Mouse (Mus musculus) neural tube, embryonic 13.5 days (tissue): ENCODE measurements at regions not wholly inside any gene's neighbourhood (a gene's known extent, or its start where the extent isn't known, plus 50 kb on each side); places are given as distances from the start of the nearest gene placed in this dataset.

Experiments
- ATAC-seq: fragments of 200-750 bp; cut with Nextera tagmentation; 2 replicates; pipeline ENCODE4 v1.8.0; 2017; ENCODE audit warnings: low read depth, mild to moderate bottlenecking, moderate TSS enrichment, moderate library complexity
- H3K27ac ChIP-seq: fragments of 300-500 bp; sonication (generic); replicated peaks from 2 replicates; pipeline ENCODE4 v1.5.1; 2015; ENCODE audit warnings: moderate library complexity, mild to moderate bottlenecking, inconsistent platforms
- H3K27me3 ChIP-seq: fragments of 300-500 bp; sonication (generic); 2 replicates; pipeline ENCODE4 v1.6.1; 2015; ENCODE audit warnings: mild to moderate bottlenecking, inconsistent platforms
- H3K36me3 ChIP-seq: fragments of 300-500 bp; sonication (generic); 2 replicates; pipeline ENCODE4 v1.6.1; 2015; ENCODE audit warnings: mild to moderate bottlenecking, inconsistent platforms
- H3K4me1 ChIP-seq: fragments of 300-500 bp; sonication (generic); replicated peaks from 2 replicates; pipeline ENCODE4 v1.6.1; 2015; ENCODE audit warnings: inconsistent platforms
- H3K4me2 ChIP-seq: fragments of 300-500 bp; sonication (generic); 2 replicates; pipeline ENCODE4 v1.6.1; 2015; ENCODE audit warnings: inconsistent platforms, mild to moderate bottlenecking, moderate library complexity
- H3K4me3 ChIP-seq: fragments of 300-500 bp; sonication (generic); 2 replicates; pipeline ENCODE4 v1.5.1; 2015; ENCODE audit warnings: mild to moderate bottlenecking, inconsistent platforms
- H3K9ac ChIP-seq: fragments of 300-500 bp; sonication (generic); 2 replicates; pipeline ENCODE4 v1.6.1; 2015; ENCODE audit warnings: moderate library complexity, mild to moderate bottlenecking, inconsistent platforms
- H3K9me3 ChIP-seq: fragments of 300-500 bp; sonication (generic); 2 replicates; pipeline ENCODE4 v1.6.1; 2016; ENCODE audit warnings: inconsistent platforms
- WGBS: fragments of 180-500 bp; shearing (Covaris S2); methylation state at CpG from one replicate; pipeline ENCODE4 v1.1.7; 2015; 5-methylcytosine and 5-hydroxymethylcytosine counted together

DNA sequence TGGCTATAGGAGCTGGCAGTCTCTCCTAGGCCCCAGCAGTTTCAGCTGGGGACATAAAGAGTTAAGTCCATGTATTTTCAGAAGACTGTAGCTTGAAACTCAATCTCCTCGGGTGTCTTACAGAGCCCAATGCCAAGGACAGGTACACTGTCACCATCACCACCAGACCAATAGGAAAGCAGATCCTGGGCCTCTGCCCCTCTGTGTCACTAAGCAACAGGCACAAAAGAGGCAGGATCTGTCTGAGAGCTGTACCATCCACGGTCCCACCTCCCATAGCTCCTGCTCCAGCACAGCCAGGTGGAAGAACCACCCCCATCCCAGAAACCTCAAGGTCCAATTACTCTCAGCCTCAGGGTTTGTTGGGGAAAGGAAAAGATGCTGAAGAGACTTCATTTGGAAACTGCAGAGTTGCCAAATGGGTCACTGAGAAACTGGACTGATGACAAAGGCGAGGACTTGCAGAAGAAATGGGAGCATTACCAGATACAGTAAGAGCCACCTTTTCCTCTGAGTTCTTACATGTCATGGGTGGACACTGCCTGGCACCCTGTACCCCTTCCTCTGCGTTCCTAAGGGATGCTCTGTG, 115.7 kb downstream of the Rassf10 start:
- H3K9ac ChIP-seq = no peak overlapping the region
- WGBS = 70% methylated on average over 4 of the region's 4 CpGs
- no peak overlapping the region for H3K4me2 ChIP-seq
- no peak overlapping the region for H3K27ac ChIP-seq
- no peak for ATAC-seq
- no peak overlapping the region for H3K4me3 ChIP-seq
- no peaks in the 10 kb centered on the region; the same call in 1 of the 2 replicates for H3K27me3 ChIP-seq
- peaks cover 10% of the 10 kb centered on the region for H3K4me1 ChIP-seq
- no peaks in the 10 kb centered on the region for H3K36me3 ChIP-seq
- H3K9me3 ChIP-seq = no peaks in the 10 kb centered on the region

DNA sequence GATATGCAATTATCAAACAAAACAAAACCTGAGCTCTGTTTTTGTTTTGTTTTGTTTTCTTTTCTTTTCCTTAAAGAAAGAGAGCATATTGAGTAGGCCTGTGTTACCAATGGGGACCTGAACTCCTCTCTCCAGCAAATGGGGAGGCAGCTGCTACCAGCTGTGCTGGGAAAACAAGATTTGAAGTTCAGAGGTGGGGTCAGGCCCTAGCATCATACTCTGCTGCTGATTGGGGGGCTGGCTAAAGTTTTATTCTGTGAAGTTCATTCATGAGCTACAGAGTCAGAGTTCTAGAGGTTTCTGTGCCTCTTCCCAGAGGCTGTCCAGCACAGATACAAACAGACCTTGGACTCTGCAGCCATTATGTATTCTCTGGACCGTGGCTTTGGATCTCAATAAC, 117.7 kb downstream of the Rassf10 start:
- Histone ChIP-seq H3K36me3 (no peaks in the 10 kb centered on the region), H3K4me1 (peaks cover 12% of the 10 kb centered on the region), H3K27ac (no peak overlapping the region), H3K4me2 (no peak overlapping the region), H3K9me3 (no peaks in the 10 kb centered on the region), H3K27me3 (no peaks in the 10 kb centered on the region; the same call in 1 of the 2 replicates), H3K4me3 (no peak overlapping the region), H3K9ac (no peak overlapping the region)
- ATAC-seq = no peak
- 76% methylated on average over 1 of the region's 1 CpGs for WGBS

DNA sequence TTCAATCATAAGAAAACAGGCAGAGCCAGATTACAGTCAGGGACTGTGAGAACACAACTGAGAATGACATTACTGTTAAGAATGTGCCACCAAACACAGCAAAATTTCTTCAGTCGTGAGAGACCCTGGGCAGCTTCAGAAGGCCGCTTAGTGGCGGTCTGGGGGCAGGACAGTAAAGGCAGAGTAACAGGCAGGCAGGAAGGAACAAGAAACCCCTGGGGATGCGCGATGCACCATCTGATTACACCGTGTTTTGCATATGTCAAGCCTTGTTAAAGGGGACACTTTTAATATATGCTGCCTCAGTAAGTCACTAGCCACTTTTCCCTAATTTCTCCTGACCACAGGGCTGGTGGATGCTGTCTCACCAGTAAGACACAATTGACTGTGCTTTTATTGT, 120.0 kb downstream of the Rassf10 start:
- peak; percentile 15; the same call in 1 of the 2 replicates for ATAC-seq
- Histone ChIP-seq H3K9ac (0 out of 2 replicates have a peak overlapping the region, but pooled peaks have one; percentile 8), H3K27ac (0 out of 2 replicates have a peak overlapping the region, but pooled peaks have one; percentile 46), H3K4me1 (peaks cover 12% of the 10 kb centered on the region), H3K36me3 (no peaks in the 10 kb centered on the region), H3K4me2 (no peak overlapping the region), H3K4me3 (no peak overlapping the region), H3K9me3 (no peaks in the 10 kb centered on the region), H3K27me3 (no peaks in the 10 kb centered on the region; the same call in 1 of the 2 replicates)
- WGBS = 19% methylated on average over 6 of the region's 6 CpGs

DNA sequence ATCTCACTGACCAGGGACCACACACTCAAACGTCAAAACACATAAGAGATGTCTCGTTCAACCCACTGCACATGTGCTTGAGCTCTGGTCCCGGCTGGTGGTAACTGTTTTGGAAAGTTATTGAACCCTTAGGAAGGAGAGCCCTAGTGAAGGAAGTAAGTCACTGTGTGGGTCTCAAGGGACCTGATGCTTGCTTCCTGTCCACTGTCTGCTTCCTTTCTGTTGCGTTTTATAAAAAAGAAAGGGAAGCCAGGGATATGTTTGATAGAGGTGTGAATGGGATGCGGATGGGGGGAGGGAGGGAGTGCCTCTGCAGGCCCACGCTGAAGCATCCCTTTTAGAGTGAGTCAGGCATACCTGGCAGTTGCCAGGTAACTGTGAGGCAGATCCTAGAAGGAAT, 121.6 kb downstream of the Rassf10 start:
- 73% methylated on average over 6 of the region's 6 CpGs for WGBS
- Histone ChIP-seq H3K9ac (no peak overlapping the region), H3K4me3 (no peak overlapping the region), H3K27me3 (no peaks in the 10 kb centered on the region; the same call in 1 of the 2 replicates), H3K4me2 (no peak overlapping the region), H3K36me3 (no peaks in the 10 kb centered on the region), H3K9me3 (no peaks in the 10 kb centered on the region), H3K27ac (no peak overlapping the region), H3K4me1 (peaks cover 12% of the 10 kb centered on the region)
- ATAC-seq = no peak

DNA sequence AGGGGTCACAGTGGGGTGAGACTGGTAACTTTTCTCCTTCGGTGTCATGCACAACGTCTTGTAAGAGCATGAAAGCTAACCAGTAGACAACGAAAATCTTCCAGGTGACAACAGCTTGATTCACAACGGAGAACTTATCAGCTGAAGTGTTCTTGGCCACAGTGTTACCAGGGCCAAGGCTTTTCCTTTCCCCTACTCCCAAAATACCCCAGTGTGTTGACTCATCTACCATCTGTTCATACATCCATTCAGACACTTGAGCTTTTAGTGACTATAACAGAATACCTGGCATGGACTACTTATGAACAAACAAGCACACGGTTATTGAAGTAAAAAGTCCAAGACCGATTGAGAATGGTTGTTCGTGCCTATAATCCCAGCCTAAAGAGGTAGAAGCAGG, 122.5 kb downstream of the Rassf10 start:
- Histone ChIP-seq H3K36me3 (no peaks in the 10 kb centered on the region), H3K4me1 (peaks cover 12% of the 10 kb centered on the region), H3K27me3 (no peaks in the 10 kb centered on the region; the same call in 1 of the 2 replicates), H3K9me3 (no peaks in the 10 kb centered on the region), H3K9ac (no peak overlapping the region), H3K27ac (no peak overlapping the region), H3K4me2 (no peak overlapping the region), H3K4me3 (no peak overlapping the region)
- 92% methylated on average over 7 of the region's 7 CpGs for WGBS
- no peak for ATAC-seq

DNA sequence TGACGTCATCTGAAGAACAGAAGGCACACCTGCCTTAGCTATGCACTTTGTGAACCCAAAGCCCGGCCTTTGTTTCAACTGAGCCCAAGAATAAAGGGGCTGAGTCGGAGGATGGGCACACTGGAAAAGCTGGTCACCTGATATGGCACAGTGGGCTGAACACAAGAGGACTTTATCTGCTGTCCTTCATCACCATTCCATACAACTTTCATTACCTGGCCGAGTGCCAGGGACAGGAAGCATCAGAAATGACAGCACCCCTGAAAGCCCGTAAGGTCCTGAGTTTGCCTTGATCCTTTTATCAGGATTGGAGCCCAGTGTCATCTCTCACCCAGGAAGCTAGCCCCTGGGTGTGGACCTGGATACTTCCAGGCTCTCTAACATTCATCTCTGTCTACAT, 126.1 kb upstream of the Arntl start:
- Histone ChIP-seq H3K4me1 (no peaks in the 10 kb centered on the region), H3K9ac (no peak overlapping the region), H3K36me3 (no peaks in the 10 kb centered on the region), H3K4me3 (no peak overlapping the region), H3K4me2 (no peak overlapping the region), H3K27me3 (no peaks in the 10 kb centered on the region), H3K9me3 (no peaks in the 10 kb centered on the region), H3K27ac (no peak overlapping the region)
- 81% methylated on average over 5 of the region's 5 CpGs for WGBS
- no peak for ATAC-seq

DNA sequence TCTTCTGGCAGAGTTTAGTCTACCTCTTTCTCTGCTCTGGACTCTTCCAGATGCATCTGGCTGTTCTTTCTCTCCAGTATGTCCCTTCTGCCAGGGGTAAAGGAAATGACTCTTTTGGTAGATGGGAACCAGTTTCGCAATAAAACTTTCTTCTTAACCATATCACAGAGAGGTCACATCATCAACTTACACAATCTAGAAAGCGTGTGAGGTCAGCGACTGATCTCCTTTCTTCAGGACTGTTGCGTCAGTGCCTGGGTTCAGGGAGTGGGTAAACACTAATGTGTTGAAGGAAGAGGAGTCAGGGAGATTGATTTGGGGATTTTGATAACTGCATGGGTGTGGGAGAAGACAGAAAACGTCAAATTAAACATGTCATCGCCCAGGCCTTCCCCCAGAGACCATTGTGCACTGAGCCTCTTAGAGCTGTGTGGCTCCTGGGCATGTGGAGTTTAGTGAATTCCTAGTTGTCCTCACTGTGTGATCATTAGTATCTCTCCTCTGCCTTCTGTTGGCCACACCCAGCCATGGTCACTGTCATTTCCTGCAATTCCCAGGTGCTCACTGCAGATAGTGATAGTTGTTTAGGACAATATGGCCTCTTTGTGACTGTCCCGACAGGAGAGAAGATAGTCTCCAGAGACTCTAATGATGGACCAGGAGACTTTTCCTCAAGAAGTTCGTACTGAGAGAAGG, 122.2 kb upstream of the Arntl start:
- ATAC-seq = no peak
- WGBS = 86% methylated on average over 8 of the region's 8 CpGs
- H3K4me1 ChIP-seq = no peaks in the 10 kb centered on the region
- no peak overlapping the region for H3K9ac ChIP-seq
- H3K9me3 ChIP-seq = no peaks in the 10 kb centered on the region
- no peaks in the 10 kb centered on the region for H3K36me3 ChIP-seq
- no peak overlapping the region for H3K27ac ChIP-seq
- H3K27me3 ChIP-seq = no peaks in the 10 kb centered on the region
- H3K4me2 ChIP-seq = no peak overlapping the region
- no peak overlapping the region for H3K4me3 ChIP-seq

DNA sequence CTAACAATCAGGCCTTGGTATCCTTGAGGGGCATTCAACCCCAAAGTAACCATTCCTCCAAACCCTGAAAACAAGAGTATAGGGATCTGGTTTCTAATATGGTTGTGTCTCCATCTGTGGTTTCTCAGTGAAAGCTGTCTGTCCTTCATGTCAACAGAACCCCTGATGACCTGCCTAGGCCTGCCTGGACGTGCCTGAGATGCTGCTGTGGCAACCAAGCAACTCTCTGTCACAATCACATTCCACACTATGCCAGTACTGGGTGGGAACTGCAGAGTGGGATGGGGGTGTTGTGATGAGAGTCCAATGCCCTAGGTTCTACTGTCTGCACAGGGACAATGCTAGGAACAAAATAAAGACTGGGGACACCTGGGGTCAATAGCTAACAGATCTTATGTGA, 121.1 kb upstream of the Arntl start:
- H3K27ac ChIP-seq = no peak overlapping the region
- no peaks in the 10 kb centered on the region for H3K9me3 ChIP-seq
- no peaks in the 10 kb centered on the region for H3K36me3 ChIP-seq
- no peaks in the 10 kb centered on the region for H3K4me1 ChIP-seq
- H3K9ac ChIP-seq = no peak overlapping the region
- no peak for ATAC-seq
- WGBS = 60% methylated on average over 1 of the region's 1 CpGs
- no peak overlapping the region for H3K4me3 ChIP-seq
- no peaks in the 10 kb centered on the region for H3K27me3 ChIP-seq
- H3K4me2 ChIP-seq = no peak overlapping the region

DNA sequence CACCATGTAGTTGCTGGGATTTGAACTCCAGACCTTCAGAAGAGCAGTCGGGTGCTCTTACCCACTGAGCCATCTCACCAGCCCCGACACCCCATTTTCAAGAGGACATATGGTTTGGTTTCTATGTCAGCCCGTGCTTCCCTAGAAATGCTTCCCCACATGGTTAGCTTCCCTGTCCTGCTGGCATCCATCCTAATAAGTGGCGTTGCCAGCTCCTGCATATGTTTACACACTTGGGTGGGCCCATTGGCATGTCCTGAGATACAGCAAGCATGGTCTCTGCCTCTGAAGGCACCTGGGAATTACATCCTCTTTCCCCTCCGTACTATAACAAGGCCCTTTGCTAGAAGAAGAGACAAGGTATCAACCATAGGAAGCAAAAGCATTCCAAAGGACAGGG, 119.6 kb upstream of the Arntl start:
- no peak overlapping the region for H3K4me3 ChIP-seq
- WGBS = 83% methylated on average over 5 of the region's 5 CpGs
- no peaks in the 10 kb centered on the region for H3K4me1 ChIP-seq
- H3K27me3 ChIP-seq = no peaks in the 10 kb centered on the region
- no peak overlapping the region for H3K4me2 ChIP-seq
- H3K27ac ChIP-seq = no peak overlapping the region
- H3K9me3 ChIP-seq = no peaks in the 10 kb centered on the region
- no peak for ATAC-seq
- H3K9ac ChIP-seq = no peak overlapping the region
- H3K36me3 ChIP-seq = no peaks in the 10 kb centered on the region

DNA sequence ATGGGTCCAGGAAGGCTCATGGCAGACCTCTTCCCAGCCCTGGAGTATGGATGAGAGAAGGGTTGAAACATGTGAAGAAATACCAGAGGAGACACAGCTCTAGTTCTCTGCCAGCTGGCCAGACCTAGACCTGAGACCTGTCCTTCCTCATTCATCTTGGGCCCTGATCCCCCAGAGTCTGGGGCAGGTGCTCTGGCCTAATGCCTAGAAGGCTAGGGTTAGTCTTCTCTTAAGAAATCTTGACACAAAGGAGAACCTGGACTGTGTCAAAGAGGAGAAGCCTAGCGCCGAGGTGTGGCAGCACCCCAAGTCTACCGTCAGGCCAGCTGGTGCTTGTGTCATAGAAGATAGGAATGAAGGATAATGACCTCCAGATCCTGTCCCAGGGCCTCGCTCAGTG, 118.2 kb upstream of the Arntl start:
- no peak for ATAC-seq
- Histone ChIP-seq H3K36me3 (no peaks in the 10 kb centered on the region), H3K9ac (no peak overlapping the region), H3K4me2 (no peak overlapping the region), H3K4me3 (no peak overlapping the region), H3K27me3 (no peaks in the 10 kb centered on the region), H3K9me3 (no peaks in the 10 kb centered on the region), H3K4me1 (no peaks in the 10 kb centered on the region), H3K27ac (no peak overlapping the region)
- 89% methylated on average over 4 of the region's 4 CpGs for WGBS

DNA sequence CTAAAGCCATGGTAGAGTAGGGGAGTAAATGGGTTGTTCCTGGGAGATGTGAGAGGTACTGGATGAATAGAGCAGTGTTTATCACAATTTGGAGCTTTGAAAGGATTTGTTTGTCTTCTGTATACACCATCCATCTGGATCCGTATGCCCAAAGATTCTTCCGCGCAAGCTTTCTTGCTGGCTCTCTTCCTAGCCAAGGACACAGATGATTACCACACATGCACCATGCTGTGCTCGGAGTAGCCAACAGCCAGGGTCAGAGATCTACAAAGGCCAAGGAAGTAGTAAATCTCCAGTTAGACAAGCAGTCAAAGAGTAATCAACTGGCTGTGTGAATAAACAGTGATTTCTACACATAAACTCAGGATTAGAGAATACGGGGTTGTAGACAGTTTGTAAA, 113.3 kb upstream of the Arntl start:
- 26% methylated on average over 5 of the region's 5 CpGs for WGBS
- no peak overlapping the region for H3K4me3 ChIP-seq
- no peaks in the 10 kb centered on the region for H3K9me3 ChIP-seq
- no peaks in the 10 kb centered on the region for H3K4me1 ChIP-seq
- H3K27me3 ChIP-seq = no peaks in the 10 kb centered on the region
- H3K9ac ChIP-seq = no peak overlapping the region
- no peak for ATAC-seq
- no peak overlapping the region for H3K4me2 ChIP-seq
- H3K36me3 ChIP-seq = no peaks in the 10 kb centered on the region
- H3K27ac ChIP-seq = no peak overlapping the region

DNA sequence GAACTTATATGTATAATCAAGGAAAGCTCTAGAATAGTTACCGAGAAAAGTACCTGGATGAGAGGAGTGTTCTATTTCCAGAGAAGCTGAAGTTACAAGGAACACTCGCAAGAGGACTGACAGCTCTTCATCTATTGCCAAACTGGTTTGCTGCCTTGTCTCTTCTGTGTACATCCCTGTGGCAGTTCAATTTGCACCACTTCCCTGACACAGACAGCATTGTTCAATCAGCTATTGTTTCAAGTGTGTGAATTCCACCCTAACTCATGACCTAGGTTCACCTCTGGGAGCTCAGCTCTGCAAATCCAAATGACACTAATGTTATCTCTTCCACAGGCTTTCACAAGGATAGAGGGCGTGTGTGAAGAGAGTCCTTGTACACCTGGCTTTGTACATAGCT, 112.2 kb upstream of the Arntl start:
- H3K4me2 ChIP-seq = no peak overlapping the region
- ATAC-seq = no peak
- H3K27ac ChIP-seq = no peak overlapping the region
- no peak overlapping the region for H3K9ac ChIP-seq
- no peak overlapping the region for H3K4me3 ChIP-seq
- 78% methylated on average over 3 of the region's 3 CpGs for WGBS
- no peaks in the 10 kb centered on the region for H3K36me3 ChIP-seq
- no peaks in the 10 kb centered on the region for H3K27me3 ChIP-seq
- no peaks in the 10 kb centered on the region for H3K9me3 ChIP-seq
- H3K4me1 ChIP-seq = no peaks in the 10 kb centered on the region

DNA sequence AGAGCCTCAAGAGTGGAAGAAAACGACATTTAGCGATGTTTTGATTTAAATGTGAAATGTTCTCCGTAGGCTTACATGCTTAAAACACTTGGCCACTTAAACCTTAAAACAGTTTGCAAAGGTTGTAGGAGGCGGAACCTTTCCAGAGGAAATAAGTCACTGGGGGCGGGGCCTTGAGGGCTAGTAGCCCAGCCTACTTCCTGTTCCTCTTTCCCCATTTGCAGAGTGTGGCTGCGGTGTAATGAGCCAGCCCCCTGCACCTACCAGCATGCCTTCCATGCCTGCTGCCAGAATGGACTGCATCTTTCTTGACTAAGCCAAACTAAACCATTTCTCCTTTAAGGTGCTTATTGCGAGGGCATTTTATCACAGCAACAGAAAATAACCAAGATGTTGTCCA, 103.0 kb upstream of the Arntl start:
- H3K27ac ChIP-seq = no peak overlapping the region
- H3K4me1 ChIP-seq = no peaks in the 10 kb centered on the region; the same call in 1 of the 2 replicates
- no peak overlapping the region for H3K4me2 ChIP-seq
- no peak overlapping the region for H3K9ac ChIP-seq
- no peak overlapping the region for H3K4me3 ChIP-seq
- ATAC-seq = no peak
- no peaks in the 10 kb centered on the region for H3K36me3 ChIP-seq
- no peaks in the 10 kb centered on the region for H3K27me3 ChIP-seq
- no peaks in the 10 kb centered on the region for H3K9me3 ChIP-seq
- 95% methylated on average over 7 of the region's 7 CpGs for WGBS
